Mouse (Mus musculus) testis, adult 2 months (tissue): ENCODE measurements around the gene Slc35b4.

ENCODE experiments used
- CTCF ChIP-seq: fragments of 200-500 bp; IDR thresholded peaks from 2 replicates; pipeline ENCODE4 v1.5.1; 2012; ENCODE audit warnings: low read depth, mild to moderate bottlenecking, inconsistent platforms, low read length, moderate library complexity; ENCODE audit not compliant: control insufficient read depth, insufficient read depth, insufficient replicate concordance
- POLR2A ChIP-seq: fragments of 200-500 bp; IDR thresholded peaks from 2 replicates; pipeline ENCODE4 v1.6.1; 2012; ENCODE audit warnings: low read depth, mild to moderate bottlenecking, inconsistent platforms, low read length, moderate library complexity; ENCODE audit not compliant: control insufficient read depth

- no peak for TF ChIP-seq POLR2A
- no peak for TF ChIP-seq CTCF
These were observed 8.1 kb downstream of the Slc35b4 start for GRCm38 (mm10) chr6:34168834-34169233.
